Comparison of ENCODE assay signal across 17 mouse cellular contexts in the genomic region with DNA sequence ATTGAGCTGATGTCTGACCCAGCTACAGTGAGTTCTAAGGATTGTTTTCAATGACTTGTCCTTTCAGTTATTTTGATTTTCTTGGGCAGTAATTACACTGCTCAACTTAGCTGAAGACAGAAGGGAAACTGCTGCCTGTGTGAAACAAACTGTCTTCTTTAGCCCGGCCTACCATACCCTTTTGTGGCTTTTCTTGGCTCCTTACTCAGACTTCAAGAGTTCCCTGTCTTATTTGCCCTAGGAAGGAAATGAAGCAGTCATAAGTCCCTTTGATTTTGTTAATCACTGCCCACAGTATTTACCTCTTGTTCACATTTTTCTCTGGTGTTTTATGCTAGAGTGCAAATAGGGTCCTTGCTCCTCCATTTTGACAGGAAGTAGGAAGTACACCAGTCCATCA. TPM values are rescaled to one million over a fixed set of nuclear protein-coding genes. Genes with fewer than 3 reads are reported as not detected.
"Had no signal": no experiment of that assay in that cellular context is flagged by ENCODE, and none has a peak within 500 bp of the region (broad histone marks: within the 10 kb centered on the region; RNA-seq: fewer than 3 reads in every experiment).

No protein-coding gene starts in this region.

- DNase-seq: kidney, adult 18-20 months; kidney, postnatal 25 days; liver; midbrain, embryonic 14.5 days; right cerebral cortex, postnatal 14 days; right cerebral cortex, postnatal 4 days; thymus, adult 2 months; thymus, postnatal 14 days; thymus, postnatal 4 days had no signal

- ATAC-seq: intestine, embryonic 16.5 days; liver, embryonic 12.5 days had no signal

RNA-seq across cellular contexts. Expression of gene Fam162b, which starts 5.9 kb away (rescaled TPM):
- total RNA-seq: layer of hippocampus, adult 2 months; layer of hippocampus, postnatal 25 days; left cerebral cortex, adult 18-20 months; left cerebral cortex, postnatal 25 days; megakaryocyte-erythroid progenitor cell, adult 5-6 weeks; midbrain, postnatal 0 days had no signal

RNA-seq across cellular contexts. Expression of gene Gprc6a, which starts 46.9 kb away (rescaled TPM):
- total RNA-seq: layer of hippocampus, adult 2 months; layer of hippocampus, postnatal 25 days; left cerebral cortex, adult 18-20 months; left cerebral cortex, postnatal 25 days; megakaryocyte-erythroid progenitor cell, adult 5-6 weeks; midbrain, postnatal 0 days had no signal
